Mouse (Mus musculus) hindbrain, embryonic 16.5 days (tissue): Measurements from ENCODE around the gene Lefty2. TPM values are rescaled to one million over a fixed set of nuclear protein-coding genes. Genes with fewer than 3 reads are reported as not detected.
A peak's percentile ranks its signal among the peaks of the same experiment; 100 is the strongest.
"Not testable (repeated sequence)": the region's sequence is repeated elsewhere in the genome, so short reads cannot be mapped to it uniquely, and the experiment has no call there.

Experiments used
- ATAC-seq: fragments of 200-750 bp; cut with Nextera tagmentation; 2 replicates; pipeline ENCODE4 v1.8.0; 2017; ENCODE audit warnings: moderate TSS enrichment, moderate library complexity
- H3K27ac ChIP-seq: fragments of 300-500 bp; sonication (generic); 2 replicates; pipeline ENCODE4 v1.5.1; 2014; ENCODE audit warnings: low read depth, mild to moderate bottlenecking, control low read depth, low read length, moderate library complexity
- H3K27me3 ChIP-seq: fragments of 300-500 bp; sonication (generic); replicated peaks from 2 replicates; pipeline ENCODE4 v1.6.1; 2014; ENCODE audit warnings: low read length; ENCODE audit not compliant: control insufficient read depth, insufficient read depth
- H3K36me3 ChIP-seq: fragments of 300-500 bp; sonication (generic); 2 replicates; pipeline ENCODE4 v1.6.1; 2014; ENCODE audit warnings: mild to moderate bottlenecking, low read length, moderate library complexity, mixed read lengths; ENCODE audit not compliant: control insufficient read depth, insufficient read depth
- H3K4me1 ChIP-seq: fragments of 300-500 bp; sonication (generic); 2 replicates; pipeline ENCODE4 v1.6.1; 2014; ENCODE audit warnings: low read depth, low read length; ENCODE audit not compliant: control insufficient read depth, insufficient read depth
- H3K4me2 ChIP-seq: fragments of 300-500 bp; sonication (generic); 2 replicates; pipeline ENCODE4 v1.6.1; 2014; ENCODE audit warnings: mild to moderate bottlenecking, low read length, control low read depth, moderate library complexity
- H3K4me3 ChIP-seq: fragments of 300-500 bp; sonication (generic); 2 replicates; pipeline ENCODE4 v1.5.1; 2014; ENCODE audit warnings: mild to moderate bottlenecking, low read length, control low read depth, moderate library complexity
- H3K9ac ChIP-seq: fragments of 300-500 bp; sonication (generic); 2 replicates; pipeline ENCODE4 v1.6.1; 2014; ENCODE audit warnings: low read depth, mild to moderate bottlenecking, control low read depth, low read length, moderate library complexity
- H3K9me3 ChIP-seq: fragments of 300-500 bp; sonication (generic); 2 replicates; pipeline ENCODE4 v1.6.1; 2014; ENCODE audit warnings: mild to moderate bottlenecking, low read length, moderate library complexity; ENCODE audit not compliant: control insufficient read depth
- WGBS: fragments of 180-500 bp; shearing (Covaris S2); extraction: QIAGEN DNeasy Blood & Tissue Kit; methylation state at CpG from one replicate; pipeline ENCODE4 v1.1.7; 2014; 5-methylcytosine and 5-hydroxymethylcytosine counted together
- polyA plus RNA-seq: library from polyadenylated mRNA; unstranded; fragments of >200 nt; fragmentation: Nextera tagmentation; extraction: Ambion mirVana; gene quantifications from 2 replicates; pipeline ENCODE4 v1.2.1, GENCODE M21; 2015

The Lefty2 gene
- polyA plus RNA-seq, 1 experiment from 2014 or later: 5.6 TPM

DNA sequence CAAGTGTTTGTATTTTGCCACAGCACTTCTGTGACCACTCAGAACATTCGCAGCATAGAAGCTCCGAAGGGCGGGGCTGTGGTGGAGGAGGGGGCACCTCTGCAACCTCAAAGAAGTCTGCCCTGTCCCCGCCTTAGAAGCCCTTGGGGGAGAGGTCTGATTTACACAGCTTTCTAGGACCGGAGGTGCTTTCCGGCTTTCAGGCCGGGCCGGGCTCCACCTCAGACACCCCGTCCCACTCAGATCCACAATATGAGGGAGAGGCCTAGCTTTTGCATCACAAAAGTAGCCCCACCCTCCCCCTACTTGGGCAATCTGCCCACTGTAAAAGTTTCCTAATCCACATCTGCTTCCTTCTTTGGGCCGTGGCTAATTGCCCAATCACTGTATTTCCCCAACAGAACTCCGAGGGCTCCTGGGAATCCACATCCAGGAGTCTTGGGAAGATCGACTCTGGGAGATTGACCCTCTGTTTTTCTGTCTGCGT is 4.3 kb upstream of the Lefty2 start:
- no peaks in the 10 kb centered on the region for H3K4me1 ChIP-seq
- H3K27ac ChIP-seq: no peak overlapping the region
- no peak overlapping the region for H3K4me3 ChIP-seq
- 4% methylated on average over 13 of the region's 13 CpGs for WGBS
- ATAC-seq: 0 out of 2 replicates have a peak, but pooled peaks have one; percentile 40
- H3K9me3 ChIP-seq: no peaks in the 10 kb centered on the region
- H3K9ac ChIP-seq: no peak overlapping the region
- H3K27me3 ChIP-seq: peaks cover 6% of the 10 kb centered on the region
- peak overlapping the region; percentile 1 for H3K4me2 ChIP-seq
- no peaks in the 10 kb centered on the region for H3K36me3 ChIP-seq

DNA sequence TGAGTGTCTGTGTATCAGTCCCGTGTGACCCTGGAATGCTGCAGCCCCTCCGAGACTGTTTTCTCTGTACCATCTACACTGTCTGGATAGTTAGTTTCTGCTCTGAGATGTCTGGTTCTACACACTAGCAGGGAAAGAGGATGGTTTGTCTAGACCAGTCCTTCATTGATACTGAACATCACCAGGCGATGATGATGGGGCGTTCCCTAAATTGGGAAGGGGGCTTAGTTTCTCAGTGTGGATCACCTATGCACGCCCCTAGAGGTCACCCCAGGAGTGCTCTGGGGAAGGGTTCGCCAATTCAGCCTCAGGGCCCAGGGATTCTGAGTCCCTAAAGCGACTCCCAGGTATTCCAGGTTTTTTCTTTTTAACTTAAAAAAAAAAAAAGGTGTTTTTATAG is 3.7 kb upstream of the Lefty2 start:
- 45% methylated on average over 7 of the region's 7 CpGs for WGBS
- no peaks in the 10 kb centered on the region for H3K4me1 ChIP-seq
- H3K4me2 ChIP-seq: no peak overlapping the region

DNA sequence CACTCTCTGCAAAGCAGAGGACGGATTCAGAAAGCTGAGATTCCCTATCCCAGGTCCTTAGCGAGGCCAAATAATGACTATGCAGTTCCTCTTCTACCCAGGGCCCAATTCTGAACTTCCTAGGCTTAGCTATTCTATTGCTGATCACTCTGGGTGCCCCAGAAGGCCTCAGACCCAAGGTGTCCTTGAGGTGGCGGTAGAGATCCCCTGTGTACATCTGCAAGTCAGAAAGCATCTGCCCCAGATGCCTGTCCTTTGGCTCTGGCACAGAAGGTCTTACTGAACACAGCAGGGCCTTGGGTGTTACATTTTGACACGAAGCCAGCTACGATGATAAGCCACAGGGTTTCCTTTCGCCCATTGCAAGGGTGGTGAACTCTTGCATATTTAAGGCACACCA is 3.1 kb upstream of the Lefty2 start:
- no peak overlapping the region for H3K4me2 ChIP-seq
- H3K9me3 ChIP-seq: no peaks in the 10 kb centered on the region
- no peaks in the 10 kb centered on the region for H3K4me1 ChIP-seq
- no peak overlapping the region for H3K4me3 ChIP-seq
- ATAC-seq: no peak
- no peaks in the 10 kb centered on the region for H3K36me3 ChIP-seq
- H3K27ac ChIP-seq: no peak overlapping the region
- H3K27me3 ChIP-seq: peaks cover 6% of the 10 kb centered on the region
- 44% methylated on average over 6 of the region's 6 CpGs for WGBS
- no peak overlapping the region for H3K9ac ChIP-seq

More for the DNA sequence above, 3.7 kb upstream of the Lefty2 start:
- Histone ChIP-seq H3K9me3 (no peaks in the 10 kb centered on the region), H3K4me3 (no peak overlapping the region), H3K9ac (no peak overlapping the region), H3K27ac (no peak overlapping the region), H3K36me3 (no peaks in the 10 kb centered on the region), H3K27me3 (peaks cover 6% of the 10 kb centered on the region)
- ATAC-seq: no peak

DNA sequence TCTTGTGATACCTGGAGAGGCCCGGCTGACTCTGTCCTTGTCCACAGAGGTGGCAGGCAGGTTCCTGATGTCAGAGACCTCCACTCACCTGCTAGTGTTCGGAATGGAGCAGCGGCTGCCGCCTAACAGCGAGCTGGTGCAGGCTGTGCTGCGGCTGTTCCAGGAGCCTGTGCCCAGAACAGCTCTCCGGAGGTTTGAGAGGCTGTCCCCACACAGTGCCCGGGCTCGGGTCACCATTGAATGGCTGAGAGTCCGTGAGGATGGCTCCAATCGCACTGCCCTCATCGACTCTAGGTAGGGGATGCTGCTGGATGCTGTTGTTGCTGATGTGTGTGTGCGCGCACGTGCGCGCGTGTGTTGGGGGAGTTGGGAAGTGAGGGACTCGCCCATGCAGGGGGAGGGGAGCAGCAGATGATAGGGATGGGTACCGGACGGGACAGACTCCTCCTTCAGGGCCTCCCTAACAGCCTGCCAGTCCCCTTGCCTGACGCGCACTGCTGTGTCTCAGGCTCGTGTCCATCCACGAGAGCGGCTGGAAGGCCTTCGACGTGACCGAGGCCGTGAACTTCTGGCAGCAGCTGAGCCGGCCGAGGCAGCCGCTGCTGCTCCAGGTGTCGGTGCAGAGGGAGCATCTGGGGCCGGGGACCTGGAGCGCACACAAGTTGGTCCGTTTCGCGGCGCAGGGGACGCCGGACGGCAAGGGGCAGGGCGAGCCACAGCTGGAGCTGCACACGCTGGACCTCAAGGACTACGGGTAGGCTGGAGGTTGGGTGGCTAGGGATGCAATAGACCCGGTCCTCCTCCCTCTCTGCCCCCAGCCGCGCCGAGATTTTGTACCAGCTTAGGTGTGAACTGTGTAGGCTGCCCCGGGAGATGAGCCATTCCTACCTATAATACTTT is 1.4 kb downstream of the Lefty2 start:
- not testable (repeated sequence) for H3K9me3 ChIP-seq, H3K27ac ChIP-seq, H3K9ac ChIP-seq, H3K4me1 ChIP-seq, H3K36me3 ChIP-seq
- 8% methylated on average over 38 of the region's 51 CpGs for WGBS
- peak; percentile 58; the same call in 1 of the 2 replicates for ATAC-seq
- Histone ChIP-seq H3K27me3 (peaks cover 11% of the 10 kb centered on the region), H3K4me3 (peak overlapping the region; percentile 25), H3K4me2 (peak overlapping the region; percentile 43)

DNA sequence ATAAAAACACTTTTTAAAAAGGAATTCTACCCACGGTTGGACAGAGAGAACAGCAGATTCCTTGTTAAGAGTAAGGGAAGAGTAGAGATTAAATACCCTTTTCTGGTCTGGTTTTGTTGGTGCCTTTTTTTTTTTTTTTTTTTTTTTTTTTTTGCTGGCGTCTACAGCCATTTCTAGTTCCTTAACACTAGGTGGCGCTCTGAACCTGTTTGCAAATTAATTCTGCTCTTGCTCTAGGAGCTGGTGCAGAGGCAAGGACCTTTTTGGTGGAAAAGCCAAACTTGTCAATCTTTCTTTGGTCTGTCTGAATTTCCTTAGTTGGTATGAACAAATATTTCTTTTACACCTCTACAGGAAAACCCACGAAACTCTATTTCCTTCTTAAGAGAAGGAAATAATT is 8.2 kb downstream of the Lefty2 start:
- 3% methylated on average over 4 of the region's 4 CpGs for WGBS
- no peak overlapping the region for H3K9ac ChIP-seq
- peaks cover 13% of the 10 kb centered on the region for H3K4me1 ChIP-seq

DNA sequence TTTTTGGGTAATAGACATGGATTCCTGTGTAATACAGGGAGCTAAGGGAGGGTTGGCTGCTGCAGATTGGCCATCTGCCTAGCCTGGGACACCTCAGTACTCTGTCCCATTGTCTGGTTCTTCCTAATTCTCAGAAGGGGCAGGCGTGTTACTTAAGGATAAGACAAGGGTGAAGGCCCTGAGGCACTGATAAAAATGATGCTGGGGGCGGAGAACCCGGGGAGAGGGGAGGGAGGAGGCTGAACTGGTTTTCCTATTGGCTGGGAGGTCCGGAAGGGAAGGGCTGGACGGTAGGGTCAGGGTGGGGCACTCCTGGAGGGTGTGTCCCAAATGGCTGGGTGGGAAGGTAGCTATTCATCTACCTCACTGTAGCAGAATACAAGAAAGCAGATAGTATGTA is 10.0 kb downstream of the Lefty2 start:
- Histone ChIP-seq H3K27ac (no peak overlapping the region), H3K4me2 (no peak overlapping the region), H3K36me3 (peaks cover 16% of the 10 kb centered on the region), H3K9ac (no peak overlapping the region), H3K4me1 (peaks cover 13% of the 10 kb centered on the region), H3K4me3 (no peak overlapping the region), H3K27me3 (no peaks in the 10 kb centered on the region), H3K9me3 (no peaks in the 10 kb centered on the region)
- no peak for ATAC-seq
- 28% methylated on average over 5 of the region's 5 CpGs for WGBS

More for the DNA sequence above, 8.2 kb downstream of the Lefty2 start:
- H3K36me3 ChIP-seq: peaks cover 3% of the 10 kb centered on the region; the same call in 1 of the 2 replicates
- no peaks in the 10 kb centered on the region for H3K9me3 ChIP-seq
- no peak overlapping the region for H3K4me2 ChIP-seq
- H3K27me3 ChIP-seq: no peaks in the 10 kb centered on the region
- ATAC-seq: no peak
- H3K27ac ChIP-seq: no peak overlapping the region
- H3K4me3 ChIP-seq: no peak overlapping the region

DNA sequence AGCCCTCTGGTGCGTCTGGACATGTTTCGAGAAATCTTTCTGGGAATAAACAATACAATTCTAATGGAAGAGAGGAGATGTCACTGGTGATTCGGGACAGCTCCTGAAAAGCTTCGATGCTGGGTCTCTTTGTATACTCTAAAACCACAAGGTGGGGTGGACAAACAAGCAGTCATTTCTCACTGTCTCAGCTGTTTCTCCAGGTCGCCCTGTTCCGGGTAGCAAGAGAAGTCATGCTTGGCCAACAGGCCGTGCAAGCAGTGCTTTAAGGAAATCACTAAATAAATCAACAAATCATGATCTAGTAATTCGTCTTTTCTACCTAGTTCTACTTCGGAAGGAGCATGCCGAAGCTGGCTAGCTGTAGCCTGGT is 10.7 kb downstream of the Lefty2 start:
- peak overlapping the region; percentile 73 for H3K4me2 ChIP-seq
- peaks cover 13% of the 10 kb centered on the region for H3K4me1 ChIP-seq
- peaks cover 21% of the 10 kb centered on the region for H3K36me3 ChIP-seq
- H3K4me3 ChIP-seq: peak overlapping the region; percentile 67
- peak overlapping the region; percentile 19; the same call in 1 of the 2 replicates for H3K27ac ChIP-seq
- no peaks in the 10 kb centered on the region for H3K9me3 ChIP-seq
- H3K9ac ChIP-seq: peak overlapping the region; percentile 31; the same call in 1 of the 2 replicates
- H3K27me3 ChIP-seq: no peaks in the 10 kb centered on the region
- WGBS: 34% methylated on average over 10 of the region's 10 CpGs
- no peak for ATAC-seq

DNA sequence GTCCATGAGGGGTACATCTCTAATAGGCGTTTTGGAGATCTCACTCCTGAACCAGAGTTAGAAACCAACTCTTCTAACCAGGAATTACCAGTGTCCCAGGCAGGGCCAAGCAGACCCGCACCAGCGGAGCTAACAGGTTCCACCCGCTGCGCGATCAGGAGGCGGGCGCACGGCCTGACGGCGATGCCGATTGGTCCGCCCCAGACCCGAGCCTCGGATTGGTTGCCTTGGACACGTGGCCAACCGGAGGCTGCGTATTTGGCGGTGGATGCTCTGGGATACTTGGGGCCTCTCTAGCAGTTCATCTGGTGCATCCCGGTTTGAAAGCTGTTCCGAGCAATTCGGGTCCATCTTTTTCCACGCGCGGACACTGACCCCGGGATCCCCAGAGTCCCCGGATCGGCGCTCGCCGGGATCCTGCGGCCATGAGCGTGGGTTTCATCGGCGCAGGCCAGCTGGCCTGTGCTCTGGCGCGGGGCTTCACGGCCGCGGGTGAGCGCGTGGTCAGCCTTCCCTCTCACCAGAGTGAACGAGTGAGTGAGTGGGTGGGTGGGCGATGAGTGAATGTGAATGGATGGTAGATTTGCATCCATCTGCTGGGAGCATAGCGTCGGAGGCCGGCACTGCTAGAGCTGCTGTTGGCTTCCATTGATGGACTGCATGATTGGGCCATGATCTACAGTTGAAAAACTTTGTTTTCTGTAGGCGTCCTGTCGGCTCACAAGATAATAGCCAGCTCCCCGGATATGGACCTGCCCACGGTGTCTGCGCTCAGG is 11.3 kb downstream of the Lefty2 start, which contains the start of gene Pycr2:
Gene Pycr2 (plus strand): TSS at position 255 of the 776 bp plus-strand sequence.
- peak within 1 kb of the TSS; percentile 67 for H3K4me3 ChIP-seq
- H3K9ac ChIP-seq: peak within 1 kb of the TSS; percentile 90
- H3K4me2 ChIP-seq: peak within 1 kb of the TSS; percentile 73
- H3K27me3 ChIP-seq: no peaks in the 10 kb centered on the region
- H3K27ac ChIP-seq: peak within 1 kb of the TSS; percentile 83
- H3K36me3 ChIP-seq: peaks cover 24% of the 10 kb centered on the region
- peaks cover 13% of the 10 kb centered on the region for H3K4me1 ChIP-seq
- ATAC-seq: peak; percentile 99
- WGBS: under 1% methylated on average over 52 of the region's 52 CpGs
- H3K9me3 ChIP-seq: no peaks in the 10 kb centered on the region

DNA sequence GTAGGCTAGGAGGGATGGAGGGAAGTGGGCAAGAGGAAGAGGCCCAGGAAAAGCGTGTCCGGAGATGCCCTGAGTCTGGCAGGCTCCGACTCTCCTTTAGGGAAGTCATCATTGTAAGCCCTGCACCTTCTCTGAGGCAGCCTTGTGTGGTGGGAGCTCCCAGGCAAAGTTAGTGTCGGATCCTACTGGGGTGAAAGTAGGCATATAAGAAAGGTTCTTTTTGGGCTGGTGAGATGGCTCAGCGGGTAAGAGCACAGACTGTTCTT is 11.8 kb downstream of the Lefty2 start:
- no peak for ATAC-seq
- Histone ChIP-seq H3K27ac (peak overlapping the region; percentile 83), H3K36me3 (peaks cover 24% of the 10 kb centered on the region), H3K4me1 (peaks cover 13% of the 10 kb centered on the region), H3K9me3 (no peaks in the 10 kb centered on the region), H3K27me3 (no peaks in the 10 kb centered on the region), H3K4me3 (peak overlapping the region; percentile 67), H3K9ac (peak overlapping the region; percentile 90), H3K4me2 (peak overlapping the region; percentile 73)
- 6% methylated on average over 5 of the region's 5 CpGs for WGBS
